In genomic region chr19:7482266-7482598, GRCm38 (mm10) we compare ENCODE assay signal across 8 mouse cellular contexts. TPM values are rescaled to one million over a fixed set of nuclear protein-coding genes. Genes with fewer than 3 reads are reported as not detected.
DNase-seq lines count a peak whose midpoint lies in the region; ATAC-seq and TF ChIP-seq lines count a peak whose summit lies in the region.

No protein-coding gene starts in this region.

- DNase-seq in heart, adult 11 months, result no peak
- DNase-seq in midbrain, embryonic 14.5 days, result no peak
- no peak for DNase-seq in ovary, postnatal 14 days (ENCODE audit: low spot score)
- DNase-seq in thymus, postnatal 36 days, result no peak
- DNase-seq in kidney, adult 11 months, result no peak

- no peak for TF ChIP-seq CTCF in bone marrow, adult 2 months (IDR thresholded peaks at IDR 0.05; ENCODE audit: control insufficient read depth, insufficient read depth, low read length)

- peaks cover 22% of the 10 kb centered on the region for H3K4me1 ChIP-seq in heart, embryonic 15.5 days (replicated peaks)
- H3K4me1 ChIP-seq in bone marrow, adult 2 months (ENCODE audit: control insufficient read depth, insufficient read depth, low read length), result no peaks in the 10 kb centered on the region; the same call in 1 of the 2 replicates
- peaks cover 45% of the 10 kb centered on the region for H3K4me1 ChIP-seq in hindbrain, embryonic 13.5 days (replicated peaks)
- H3K4me1 ChIP-seq in midbrain, embryonic 14.5 days (ENCODE audit: control insufficient read depth, insufficient read depth, low read length), result peaks cover 27% of the 10 kb centered on the region

- no peaks in the 10 kb centered on the region for H3K27me3 ChIP-seq in heart, embryonic 15.5 days
- H3K27me3 ChIP-seq in hindbrain, embryonic 13.5 days, result no peaks in the 10 kb centered on the region
- H3K27me3 ChIP-seq in midbrain, embryonic 14.5 days (ENCODE audit: control insufficient read depth, insufficient read depth, low read length), result no peaks in the 10 kb centered on the region

- ATAC-seq in heart, embryonic 15.5 days (replicated peaks; ENCODE audit: insufficient number of reproducible peaks, insufficient read depth, low FRiP score, low read depth), result no peak
- ATAC-seq in hindbrain, embryonic 13.5 days (ENCODE audit: low FRiP score), result no peak
- no peak for ATAC-seq in midbrain, embryonic 14.5 days (ENCODE audit: low FRiP score, low TSS enrichment)

- TF ChIP-seq POLR2A in bone marrow, adult 2 months (IDR thresholded peaks at IDR 0.05; ENCODE audit: borderline replicate concordance, control insufficient read depth, low read depth, low read length), result no peak

- peak overlapping the region; percentile 98 for H3K27ac ChIP-seq in heart, embryonic 15.5 days
- peak overlapping the region; percentile 92 for H3K27ac ChIP-seq in bone marrow, adult 2 months (ENCODE audit: control insufficient read depth, insufficient read depth, low read depth, low read length, poor library complexity)
- H3K27ac ChIP-seq in hindbrain, embryonic 13.5 days, result peak overlapping the region; percentile 100
- H3K27ac ChIP-seq in midbrain, embryonic 14.5 days (replicated peaks; ENCODE audit: low read depth, low read length), result peak overlapping the region; percentile 100

- H3K4me2 ChIP-seq in heart, embryonic 15.5 days, result peak overlapping the region; percentile 66
- H3K4me2 ChIP-seq in hindbrain, embryonic 13.5 days, result peak overlapping the region; percentile 83
- peak overlapping the region; percentile 68 for H3K4me2 ChIP-seq in midbrain, embryonic 14.5 days (ENCODE audit: low read length)

- H3K9me3 ChIP-seq in heart, embryonic 15.5 days (replicated peaks), result no peaks in the 10 kb centered on the region
- H3K9me3 ChIP-seq in hindbrain, embryonic 13.5 days, result no peaks in the 10 kb centered on the region
- no peaks in the 10 kb centered on the region for H3K9me3 ChIP-seq in midbrain, embryonic 14.5 days (ENCODE audit: control insufficient read depth, low read length)

- no peaks in the 10 kb centered on the region for H3K36me3 ChIP-seq in heart, embryonic 15.5 days
- no peaks in the 10 kb centered on the region for H3K36me3 ChIP-seq in hindbrain, embryonic 13.5 days
- no peaks in the 10 kb centered on the region for H3K36me3 ChIP-seq in midbrain, embryonic 14.5 days (ENCODE audit: control insufficient read depth, insufficient read depth, low read length)

- H3K9ac ChIP-seq in heart, embryonic 15.5 days, result peak overlapping the region; percentile 94
- peak overlapping the region; percentile 99 for H3K9ac ChIP-seq in hindbrain, embryonic 13.5 days
- peak overlapping the region; percentile 99 for H3K9ac ChIP-seq in midbrain, embryonic 14.5 days (replicated peaks; ENCODE audit: low read length)

- under 1% methylated on average over 7 of the region's 7 CpGs for WGBS in heart, embryonic 15.5 days
- under 1% methylated on average over 7 of the region's 7 CpGs for WGBS in bone marrow, adult 2 months
- WGBS in hindbrain, embryonic 13.5 days, result under 1% methylated on average over 7 of the region's 7 CpGs
- whole genome bisulfite sequencing in midbrain, embryonic 14.5 days, result 0% methylated on average over 7 of the region's 7 CpGs

- H3K4me3 ChIP-seq in heart, embryonic 15.5 days, result peak overlapping the region; percentile 85
- peak overlapping the region; percentile 71 for H3K4me3 ChIP-seq in bone marrow, adult 2 months (replicated peaks; ENCODE audit: control insufficient read depth, low read depth, low read length)
- peak overlapping the region; percentile 97 for H3K4me3 ChIP-seq in hindbrain, embryonic 13.5 days
- H3K4me3 ChIP-seq in midbrain, embryonic 14.5 days (replicated peaks; ENCODE audit: low read depth, low read length), result peak overlapping the region; percentile 93

RNA-seq across cellular contexts. Expression of gene Rtn3, which starts 0.8 kb away (rescaled TPM):
- polyA plus RNA-seq in heart, embryonic 15.5 days (2015; fragmentation: Nextera tagmentation; extraction: Ambion mirVana), result 127 and 137 TPM in 2 replicates
- polyA plus RNA-seq in bone marrow, adult 2 months (2011; ENCODE audit: insufficient read depth, insufficient read length, low replicate concordance, missing spikeins), result 53.1 and 78.4 TPM in 2 replicates
- polyA plus RNA-seq in hindbrain, embryonic 13.5 days (2015; fragmentation: Nextera tagmentation; extraction: Ambion mirVana), result 513 and 532 TPM in 2 replicates
- 586 and 610 TPM in 2 replicates for polyA plus RNA-seq in midbrain, embryonic 14.5 days (2014; fragmentation: Nextera tagmentation; extraction: Ambion mirVana)

RNA-seq across cellular contexts. Expression of gene Atl3, which starts 11.6 kb away (rescaled TPM):
- 8.7 and 9.0 TPM in 2 replicates for polyA plus RNA-seq in heart, embryonic 15.5 days (2015; fragmentation: Nextera tagmentation; extraction: Ambion mirVana)
- polyA plus RNA-seq in bone marrow, adult 2 months (2011; ENCODE audit: insufficient read depth, insufficient read length, low replicate concordance, missing spikeins), result 15.1 and 16.3 TPM in 2 replicates
- polyA plus RNA-seq in hindbrain, embryonic 13.5 days (2015; fragmentation: Nextera tagmentation; extraction: Ambion mirVana), result 6.9 and 7.9 TPM in 2 replicates
- polyA plus RNA-seq in midbrain, embryonic 14.5 days (2014; fragmentation: Nextera tagmentation; extraction: Ambion mirVana), result 5.9 and 6.8 TPM in 2 replicates
